Mouse (Mus musculus) midbrain, embryonic 16.5 days (tissue): ENCODE data around the gene Gpm6b. TPM values are rescaled to one million over a fixed set of nuclear protein-coding genes. Genes with fewer than 3 reads are reported as not detected.

Experiments
- ATAC-seq: fragments of 200-750 bp; cut with Nextera tagmentation; 2 replicates; pipeline ENCODE4 v1.8.0; 2017; ENCODE audit warnings: moderate TSS enrichment
- H3K27ac ChIP-seq: fragments of 300-500 bp; sonication (generic); 2 replicates; pipeline ENCODE4 v1.5.1; 2014; ENCODE audit warnings: mild to moderate bottlenecking, low read length, mixed read lengths
- H3K27me3 ChIP-seq: fragments of 300-500 bp; sonication (generic); 2 replicates; pipeline ENCODE4 v1.6.1; 2014; ENCODE audit warnings: low read depth, low read length, mixed read lengths; ENCODE audit not compliant: control insufficient read depth, insufficient read depth
- H3K36me3 ChIP-seq: fragments of 300-500 bp; sonication (generic); 2 replicates; pipeline ENCODE4 v1.6.1; 2014; ENCODE audit warnings: mild to moderate bottlenecking, low read length, moderate library complexity, mixed read lengths; ENCODE audit not compliant: control insufficient read depth, insufficient read depth
- H3K4me1 ChIP-seq: fragments of 300-500 bp; sonication (generic); 2 replicates; pipeline ENCODE4 v1.6.1; 2014; ENCODE audit warnings: mild to moderate bottlenecking, low read length, mixed read lengths; ENCODE audit not compliant: control insufficient read depth, insufficient read depth
- H3K4me2 ChIP-seq: fragments of 300-500 bp; sonication (generic); 2 replicates; pipeline ENCODE4 v1.6.1; 2014; ENCODE audit warnings: mild to moderate bottlenecking, low read length, mixed read lengths
- H3K4me3 ChIP-seq: fragments of 300-500 bp; sonication (generic); 2 replicates; pipeline ENCODE4 v1.5.1; 2014; ENCODE audit warnings: low read depth, mild to moderate bottlenecking, low read length, moderate library complexity, mixed read lengths
- H3K9ac ChIP-seq: fragments of 300-500 bp; sonication (generic); 2 replicates; pipeline ENCODE4 v1.6.1; 2014; ENCODE audit warnings: low read depth, low read length, mixed read lengths
- H3K9me3 ChIP-seq: fragments of 300-500 bp; sonication (generic); replicated peaks from 2 replicates; pipeline ENCODE4 v1.6.1; 2014; ENCODE audit warnings: mild to moderate bottlenecking, low read length, mixed read lengths; ENCODE audit not compliant: control insufficient read depth, poor library complexity, severe bottlenecking
- WGBS: fragments of 180-500 bp; shearing (Covaris S2); extraction: QIAGEN DNeasy Blood & Tissue Kit; methylation state at CpG from one replicate; pipeline ENCODE4 v1.1.7; 2014; 5-methylcytosine and 5-hydroxymethylcytosine counted together
- polyA plus RNA-seq: library from polyadenylated mRNA; unstranded; fragments of >200 nt; fragmentation: Nextera tagmentation; extraction: Ambion mirVana; gene quantifications from 2 replicates; pipeline ENCODE4 v1.2.1, GENCODE M21; 2015

The Gpm6b gene
- 278 and 282 TPM in 2 replicates for polyA plus RNA-seq

GRCm38 (mm10) chrX:166238831-166239460 lies at the start of gene Gpm6b:
Gene Gpm6b, plus strand, starts transcription at chrX:166238911.
- Histone ChIP-seq H3K27ac (peak within 1 kb of the TSS; percentile 72), H3K9me3 (no peaks in the 10 kb centered on the region), H3K27me3 (peaks cover 2% of the 10 kb centered on the region), H3K4me1 (no peaks in the 10 kb centered on the region), H3K4me3 (peak within 1 kb of the TSS; percentile 60), H3K36me3 (no peaks in the 10 kb centered on the region), H3K9ac (peak within 1 kb of the TSS; percentile 72), H3K4me2 (peak within 1 kb of the TSS; percentile 69)
- WGBS: 34% methylated on average over 39 of the region's 63 CpGs
- peak; percentile 94 for ATAC-seq

- no peak for ATAC-seq
- no peaks in the 10 kb centered on the region for H3K27me3 ChIP-seq
- no peaks in the 10 kb centered on the region for H3K36me3 ChIP-seq
These were observed 42.4 kb upstream of the Gpm6b start for GRCm38 (mm10) chrX:166196327-166196726.

GRCm38 (mm10) chrX:166198266-166198665 lies 40.4 kb upstream of the Gpm6b start:
- WGBS: 97% methylated on average over 2 of the region's 2 CpGs
- Histone ChIP-seq H3K27me3 (no peaks in the 10 kb centered on the region), H3K4me3 (no peak overlapping the region), H3K9me3 (no peaks in the 10 kb centered on the region), H3K9ac (no peak overlapping the region), H3K4me1 (no peaks in the 10 kb centered on the region), H3K4me2 (no peak overlapping the region), H3K36me3 (no peaks in the 10 kb centered on the region), H3K27ac (no peak overlapping the region)
- ATAC-seq: no peak

More at GRCm38 (mm10) chrX:166196327-166196726, 42.4 kb upstream of the Gpm6b start:
- no peaks in the 10 kb centered on the region for H3K9me3 ChIP-seq
- H3K4me1 ChIP-seq: no peaks in the 10 kb centered on the region
- no peak overlapping the region for H3K9ac ChIP-seq
- no peak overlapping the region for H3K4me2 ChIP-seq
- H3K4me3 ChIP-seq: no peak overlapping the region
- H3K27ac ChIP-seq: no peak overlapping the region

- H3K36me3 ChIP-seq: no peaks in the 10 kb centered on the region
- H3K9me3 ChIP-seq: no peaks in the 10 kb centered on the region
- H3K4me2 ChIP-seq: no peak overlapping the region
- H3K27ac ChIP-seq: no peak overlapping the region
- ATAC-seq: no peak
- no peak overlapping the region for H3K9ac ChIP-seq
- no peak overlapping the region for H3K4me3 ChIP-seq
- H3K27me3 ChIP-seq: no peaks in the 10 kb centered on the region
- no peaks in the 10 kb centered on the region for H3K4me1 ChIP-seq
These were observed 38.9 kb upstream of the Gpm6b start for GRCm38 (mm10) chrX:166199812-166200211.

- Histone ChIP-seq H3K9ac (no peak overlapping the region), H3K9me3 (no peaks in the 10 kb centered on the region), H3K4me2 (no peak overlapping the region), H3K27ac (no peak overlapping the region), H3K4me1 (no peaks in the 10 kb centered on the region), H3K36me3 (no peaks in the 10 kb centered on the region), H3K4me3 (no peak overlapping the region), H3K27me3 (peaks cover 3% of the 10 kb centered on the region)
- no peak for ATAC-seq
- WGBS: 65% methylated on average over 2 of the region's 2 CpGs
These were observed 24.1 kb upstream of the Gpm6b start for GRCm38 (mm10) chrX:166214576-166214975.

GRCm38 (mm10) chrX:166216248-166216647 lies 22.5 kb upstream of the Gpm6b start:
- no peaks in the 10 kb centered on the region for H3K36me3 ChIP-seq
- peaks cover 6% of the 10 kb centered on the region for H3K27me3 ChIP-seq
- no peak for ATAC-seq
- no peaks in the 10 kb centered on the region for H3K9me3 ChIP-seq
- no peak overlapping the region for H3K4me2 ChIP-seq
- H3K4me1 ChIP-seq: no peaks in the 10 kb centered on the region
- no peak overlapping the region for H3K27ac ChIP-seq
- H3K4me3 ChIP-seq: no peak overlapping the region
- WGBS: 63% methylated on average over 6 of the region's 6 CpGs
- no peak overlapping the region for H3K9ac ChIP-seq

GRCm38 (mm10) chrX:166216720-166217119 lies 22.0 kb upstream of the Gpm6b start:
- Histone ChIP-seq H3K4me2 (no peak overlapping the region), H3K27ac (no peak overlapping the region), H3K4me3 (no peak overlapping the region), H3K9ac (no peak overlapping the region), H3K4me1 (no peaks in the 10 kb centered on the region), H3K9me3 (no peaks in the 10 kb centered on the region), H3K36me3 (no peaks in the 10 kb centered on the region), H3K27me3 (peaks cover 5% of the 10 kb centered on the region)
- 94% methylated on average over 8 of the region's 8 CpGs for WGBS
- no peak for ATAC-seq

GRCm38 (mm10) chrX:166219331-166219730 lies 19.4 kb upstream of the Gpm6b start:
- H3K27me3 ChIP-seq: peaks cover 3% of the 10 kb centered on the region; the same call in 1 of the 2 replicates
- no peaks in the 10 kb centered on the region for H3K4me1 ChIP-seq
- no peak for ATAC-seq
- no peaks in the 10 kb centered on the region for H3K9me3 ChIP-seq
- H3K9ac ChIP-seq: no peak overlapping the region
- WGBS: 64% methylated on average over 5 of the region's 5 CpGs
- no peak overlapping the region for H3K27ac ChIP-seq
- no peak overlapping the region for H3K4me2 ChIP-seq
- no peaks in the 10 kb centered on the region for H3K36me3 ChIP-seq
- no peak overlapping the region for H3K4me3 ChIP-seq

- no peak for ATAC-seq
- 68% methylated on average over 5 of the region's 5 CpGs for WGBS
These were observed 11.9 kb upstream of the Gpm6b start for GRCm38 (mm10) chrX:166226856-166227255.

More at GRCm38 (mm10) chrX:166226856-166227255, 11.9 kb upstream of the Gpm6b start:
- no peaks in the 10 kb centered on the region for H3K27me3 ChIP-seq
- H3K27ac ChIP-seq: no peak overlapping the region
- no peaks in the 10 kb centered on the region for H3K9me3 ChIP-seq
- H3K9ac ChIP-seq: no peak overlapping the region
- no peak overlapping the region for H3K4me3 ChIP-seq
- H3K4me2 ChIP-seq: no peak overlapping the region
- no peaks in the 10 kb centered on the region for H3K4me1 ChIP-seq
- H3K36me3 ChIP-seq: no peaks in the 10 kb centered on the region
